Mouse (Mus musculus): ENCODE measurements around the gene Mboat2.

The Mboat2 gene

GRCm38 (mm10) chr12:24895352-24895751 is 64.7 kb downstream of the Mboat2 start:
- in situ Hi-C loops (cut with MboI; ENCODE audit: unreplicated experiment in 2 of 2): no loop called here

DNA sequence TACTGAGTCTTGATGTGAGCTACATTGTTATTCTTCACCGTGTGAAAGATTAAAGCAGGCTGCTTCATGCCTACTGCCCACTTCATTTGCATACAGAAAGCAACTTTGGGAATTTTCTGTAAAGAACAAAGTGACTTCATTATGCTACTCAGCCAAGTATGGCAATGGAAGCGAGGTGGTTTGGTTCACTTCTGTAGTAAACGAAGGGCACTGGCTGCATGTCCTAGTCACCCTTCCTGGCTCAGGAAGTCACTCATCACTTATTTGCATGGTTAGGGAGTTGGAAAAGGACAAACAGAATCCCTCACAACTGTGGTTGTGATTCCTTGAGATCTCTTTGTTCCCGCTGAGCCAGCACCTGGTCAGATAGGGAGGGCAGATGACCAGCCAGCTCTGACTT is 66.7 kb downstream of the Mboat2 start:
- in situ Hi-C loops (cut with MboI; ENCODE audit: unreplicated experiment in 2 of 2): no loop called here

GRCm38 (mm10) chr12:24898226-24898625 is 67.5 kb downstream of the Mboat2 start:
- in situ Hi-C loops (cut with MboI; ENCODE audit: unreplicated experiment in 2 of 2): no loop called here

DNA sequence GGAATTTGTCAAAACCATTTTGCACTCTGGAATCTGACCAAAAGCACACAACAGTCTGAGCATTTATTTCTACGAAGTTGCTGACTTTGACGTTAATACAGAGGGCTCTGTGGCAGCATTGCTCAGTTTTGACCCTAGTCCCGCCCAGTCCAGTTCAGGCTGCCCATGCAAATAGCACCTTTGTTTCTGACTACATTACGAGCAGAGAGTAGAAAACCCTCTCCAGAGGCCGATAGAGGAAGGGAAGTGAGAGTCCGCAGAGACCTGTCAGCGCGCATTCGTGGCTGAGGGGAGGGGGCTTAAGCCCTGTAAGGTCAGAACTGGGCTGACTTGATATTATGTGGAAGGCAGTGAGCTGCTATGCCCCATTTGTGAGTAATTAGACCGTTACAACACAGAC is 69.0 kb downstream of the Mboat2 start:
- in situ Hi-C loops (cut with MboI; ENCODE audit: unreplicated experiment in 2 of 2): no loop called here

GRCm38 (mm10) chr12:24902736-24903135 is 72.1 kb downstream of the Mboat2 start:
- in situ Hi-C loops (cut with MboI; ENCODE audit: unreplicated experiment in 2 of 2): no loop called here

DNA sequence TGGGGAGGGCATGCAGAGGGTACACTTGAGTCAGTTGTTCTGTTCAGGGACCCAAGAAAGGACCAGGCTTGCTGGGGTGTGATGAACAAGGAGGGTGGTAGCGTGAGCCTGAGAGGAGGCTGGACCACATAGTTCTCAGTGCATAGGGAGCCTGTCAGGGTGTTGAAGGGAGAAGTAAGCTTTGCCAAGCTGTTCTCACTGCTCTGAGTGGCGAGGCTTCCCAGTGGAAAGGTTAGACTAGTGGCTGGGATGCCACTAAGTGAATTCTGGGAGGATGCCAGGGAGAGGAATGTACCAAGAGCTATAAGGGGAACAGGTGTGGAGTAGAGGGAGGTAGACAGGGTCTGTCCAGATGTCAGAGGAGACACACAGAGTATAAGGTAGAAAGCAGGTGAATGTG is 77.2 kb downstream of the Mboat2 start:
- in situ Hi-C loops (cut with MboI; ENCODE audit: unreplicated experiment in 2 of 2): no loop called here

DNA sequence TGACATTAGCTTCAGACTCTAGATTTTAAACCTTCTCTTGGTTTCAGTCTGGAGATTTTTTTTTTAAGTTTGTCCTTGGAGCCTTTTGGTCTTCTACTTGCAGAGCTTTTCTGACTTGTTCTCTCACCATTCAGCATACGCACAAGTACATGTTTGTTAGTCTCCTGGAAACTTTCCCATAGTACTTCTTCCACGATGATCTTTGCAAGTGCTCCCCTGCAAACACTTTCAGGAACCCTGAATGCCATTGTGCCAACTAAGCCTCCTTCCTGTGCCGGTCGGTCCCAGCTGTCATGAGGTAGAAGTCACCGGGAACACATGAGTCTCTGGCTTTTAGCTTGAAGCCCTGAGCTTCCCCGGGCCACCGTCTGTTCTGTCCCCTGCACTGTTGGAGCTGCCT is 79.0 kb downstream of the Mboat2 start:
- in situ Hi-C loops (cut with MboI; ENCODE audit: unreplicated experiment in 2 of 2): no loop called here

- in situ Hi-C loops (cut with MboI; ENCODE audit: unreplicated experiment in 2 of 2): no loop called here
Measured at GRCm38 (mm10) chr12:24912174-24912573, 81.5 kb downstream of the Mboat2 start.

DNA sequence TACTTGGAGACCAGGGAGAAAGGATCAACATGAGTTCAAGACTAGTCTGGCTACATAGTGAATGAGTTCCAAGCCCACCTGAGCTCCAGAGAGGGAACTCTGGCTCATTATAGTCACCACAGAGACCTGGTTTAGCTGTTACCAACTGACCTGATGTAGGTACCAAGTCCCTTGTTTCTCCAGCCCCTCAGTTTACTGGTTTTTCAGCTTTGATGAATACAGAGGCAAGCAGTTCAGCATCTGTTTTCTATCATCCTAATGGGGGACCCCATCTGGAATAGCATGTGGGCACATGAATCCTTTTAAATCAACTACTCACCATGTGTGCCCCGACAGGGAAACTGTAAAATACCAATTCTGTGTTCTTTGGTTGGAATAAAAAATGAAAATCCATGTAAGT is 82.2 kb downstream of the Mboat2 start:
- in situ Hi-C loops (cut with MboI; ENCODE audit: unreplicated experiment in 2 of 2): no loop called here

- in situ Hi-C loops (cut with MboI; ENCODE audit: unreplicated experiment in 2 of 2): no loop called here
Measured at GRCm38 (mm10) chr12:24918575-24919262, 88.0 kb downstream of the Mboat2 start.

- in situ Hi-C loops (cut with MboI; ENCODE audit: unreplicated experiment in 2 of 2): no loop called here
Measured at GRCm38 (mm10) chr12:24920861-24921260, 90.2 kb downstream of the Mboat2 start.

- in situ Hi-C loops (cut with MboI; ENCODE audit: unreplicated experiment in 2 of 2): no loop called here
Measured at GRCm38 (mm10) chr12:24924003-24924402, 93.3 kb downstream of the Mboat2 start.

DNA sequence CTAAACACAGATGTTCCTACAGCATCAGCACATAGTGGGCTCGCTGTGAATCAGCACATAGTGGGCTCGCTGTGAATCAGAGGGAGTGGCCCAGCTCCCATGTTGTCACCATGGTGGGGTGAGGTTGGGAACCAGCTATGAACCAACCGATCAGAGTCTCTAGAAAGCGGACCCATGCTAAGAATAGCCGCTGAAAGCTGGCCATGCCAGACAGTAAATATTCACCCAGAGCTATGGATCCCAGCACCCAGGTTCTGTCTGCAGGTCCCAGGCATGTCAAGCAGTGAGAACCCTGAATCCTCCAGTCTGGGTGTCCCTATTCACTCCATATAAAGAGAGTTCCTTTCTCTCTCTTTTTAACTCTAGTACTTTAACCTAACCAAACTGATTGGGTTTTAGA is 94.6 kb downstream of the Mboat2 start:
- in situ Hi-C loops (cut with MboI; ENCODE audit: unreplicated experiment in 2 of 2): no loop called here

DNA sequence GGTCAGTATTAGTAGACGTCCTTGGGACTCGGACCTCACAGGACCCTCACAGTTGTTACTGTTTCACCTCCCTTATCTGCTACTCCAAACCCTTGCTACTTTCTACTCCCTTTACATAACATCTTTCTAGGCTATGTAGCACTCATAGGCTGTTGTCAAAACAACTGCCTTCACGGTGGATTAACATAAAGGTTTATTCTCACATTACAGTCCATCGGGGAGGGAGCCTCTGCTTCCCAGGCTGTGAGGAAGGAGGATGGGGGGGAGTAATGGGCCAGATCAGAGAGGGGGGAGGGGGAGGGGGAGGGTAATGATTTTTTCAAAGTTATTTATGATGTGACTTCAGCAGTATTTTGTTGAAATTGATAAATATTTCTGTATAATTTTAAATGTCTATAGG is 95.0 kb downstream of the Mboat2 start:
- in situ Hi-C loops (cut with MboI; ENCODE audit: unreplicated experiment in 2 of 2): no loop called here

DNA sequence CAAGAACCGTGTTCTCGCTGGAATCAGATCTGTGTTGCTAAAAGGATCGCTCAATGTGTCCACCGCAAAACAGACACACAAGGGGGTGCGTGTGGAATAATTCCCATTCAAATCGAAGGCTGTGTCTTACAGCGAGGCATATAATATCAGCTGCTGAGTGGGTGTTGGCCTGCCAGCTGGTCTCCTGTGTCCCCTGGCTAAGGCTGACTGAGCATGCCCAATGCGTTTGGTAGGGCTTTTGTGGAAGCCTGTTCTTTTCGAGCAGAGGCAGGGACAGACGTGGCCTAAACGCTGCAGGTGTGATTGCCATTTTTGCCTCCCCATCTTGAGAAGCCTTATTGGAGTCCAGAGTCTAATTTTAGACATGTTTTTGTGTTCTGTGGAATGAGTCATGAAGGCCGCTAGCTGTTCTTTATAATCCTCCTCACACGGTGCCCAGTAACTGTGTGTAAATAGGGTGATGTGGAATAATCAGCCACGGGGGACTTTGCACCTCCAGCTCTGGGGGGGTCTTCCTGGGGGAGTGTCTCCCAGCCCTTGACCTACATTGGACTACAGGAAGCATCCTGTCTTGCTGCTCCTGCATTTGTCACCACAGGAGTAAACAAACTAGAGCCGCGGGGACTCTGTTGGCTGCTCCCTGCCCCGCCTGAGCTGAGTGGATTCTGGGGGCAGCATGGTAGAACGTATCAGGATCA is 97.5 kb downstream of the Mboat2 start:
- in situ Hi-C loops (cut with MboI; ENCODE audit: unreplicated experiment in 2 of 2): no loop called here

- in situ Hi-C loops (cut with MboI; ENCODE audit: unreplicated experiment in 2 of 2): no loop called here
Measured at GRCm38 (mm10) chr12:24929043-24929442, 98.4 kb downstream of the Mboat2 start.

DNA sequence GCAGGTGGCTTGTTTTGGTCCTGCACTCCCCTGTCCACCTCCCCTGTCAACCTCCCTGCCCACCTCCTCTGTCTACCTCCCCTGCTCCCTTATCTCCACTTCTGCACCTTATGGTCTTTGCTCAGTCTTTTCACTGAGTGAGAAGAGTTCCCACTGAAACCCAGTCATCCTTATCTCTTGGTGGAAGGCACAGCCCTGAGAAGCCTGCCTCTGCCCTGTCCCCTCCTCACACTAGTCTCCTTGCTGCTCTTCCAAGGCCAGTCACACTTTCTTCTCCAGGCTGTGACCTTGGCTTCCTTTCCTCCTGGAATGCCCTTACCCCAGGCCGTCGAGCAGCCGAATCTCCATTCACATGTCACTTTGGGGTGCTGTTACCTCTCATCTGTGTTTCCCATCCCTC is 100.1 kb downstream of the Mboat2 start:
- in situ Hi-C loops (cut with MboI; ENCODE audit: unreplicated experiment in 2 of 2): no loop called here

DNA sequence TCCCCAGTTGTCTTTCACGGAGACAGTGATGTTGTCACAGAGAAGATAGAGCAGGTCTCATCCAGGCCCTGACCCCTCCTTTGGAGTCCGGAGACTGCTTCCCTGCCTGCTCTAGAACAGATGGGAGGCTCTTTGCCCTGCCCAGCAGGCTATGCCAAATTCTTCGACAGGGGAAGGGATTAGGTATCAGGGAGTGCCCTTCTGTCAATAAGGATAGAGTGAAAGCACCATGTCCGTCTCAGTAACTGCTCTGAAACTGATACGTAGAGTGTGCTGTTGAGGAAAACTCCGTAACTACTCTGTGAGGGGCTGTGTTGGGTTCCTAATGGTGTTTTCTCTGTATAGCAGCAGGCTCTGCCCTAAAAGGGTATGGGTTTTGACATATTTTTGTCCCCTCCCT is 101.4 kb downstream of the Mboat2 start:
- in situ Hi-C loops (cut with MboI; ENCODE audit: unreplicated experiment in 2 of 2): no loop called here

DNA sequence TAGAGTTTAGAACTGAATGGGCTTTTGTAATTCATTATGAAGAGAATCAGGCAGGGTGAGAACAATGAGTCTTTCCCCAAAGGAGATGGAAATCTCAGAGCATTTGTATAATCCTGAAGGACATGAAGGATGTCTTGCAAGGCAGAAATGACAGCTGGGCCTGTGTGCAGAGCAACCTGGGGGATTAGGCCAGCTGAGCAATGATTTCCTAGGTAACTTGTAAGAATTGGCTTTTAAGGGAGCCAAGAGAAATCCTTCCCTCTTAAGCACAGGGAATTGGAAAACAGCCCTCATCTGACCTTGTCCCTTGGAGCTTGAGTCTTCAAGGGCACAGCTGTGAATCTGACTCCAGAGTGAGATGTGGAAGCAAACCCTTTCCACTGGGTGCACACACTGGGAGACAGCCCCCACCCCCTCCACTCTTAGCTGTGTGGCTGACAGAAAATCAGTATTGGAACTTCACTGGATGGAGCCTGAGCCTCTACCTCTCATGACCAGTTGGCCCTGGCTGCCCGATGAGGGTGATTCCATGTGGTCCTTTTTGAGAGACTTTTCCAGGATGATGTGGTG is 102.6 kb downstream of the Mboat2 start:
- in situ Hi-C loops (cut with MboI; ENCODE audit: unreplicated experiment in 2 of 2): no loop called here

- in situ Hi-C loops (cut with MboI; ENCODE audit: unreplicated experiment in 2 of 2): no loop called here
Measured at GRCm38 (mm10) chr12:24933996-24934395, 103.3 kb downstream of the Mboat2 start.

DNA sequence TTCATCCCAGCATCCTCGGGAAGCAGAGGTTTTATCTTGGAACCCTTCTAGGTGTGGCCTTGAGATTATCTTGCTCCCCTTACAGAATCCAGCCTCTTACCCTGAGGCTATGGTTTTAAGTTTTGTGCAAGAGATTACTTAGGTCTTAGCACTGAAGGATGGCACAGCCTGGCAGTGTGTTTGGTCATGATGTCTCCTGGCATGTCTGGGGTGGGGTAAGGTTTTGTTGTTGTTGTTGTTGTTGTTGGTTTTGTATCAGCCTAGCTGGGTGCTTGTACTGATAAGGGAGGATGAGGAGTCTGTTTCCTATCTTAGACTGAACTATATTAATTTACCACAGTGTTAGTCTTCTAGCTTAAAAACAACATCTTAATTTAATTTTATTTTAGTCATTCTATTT is 105.6 kb downstream of the Mboat2 start:
- in situ Hi-C loops (cut with MboI; ENCODE audit: unreplicated experiment in 2 of 2): no loop called here

DNA sequence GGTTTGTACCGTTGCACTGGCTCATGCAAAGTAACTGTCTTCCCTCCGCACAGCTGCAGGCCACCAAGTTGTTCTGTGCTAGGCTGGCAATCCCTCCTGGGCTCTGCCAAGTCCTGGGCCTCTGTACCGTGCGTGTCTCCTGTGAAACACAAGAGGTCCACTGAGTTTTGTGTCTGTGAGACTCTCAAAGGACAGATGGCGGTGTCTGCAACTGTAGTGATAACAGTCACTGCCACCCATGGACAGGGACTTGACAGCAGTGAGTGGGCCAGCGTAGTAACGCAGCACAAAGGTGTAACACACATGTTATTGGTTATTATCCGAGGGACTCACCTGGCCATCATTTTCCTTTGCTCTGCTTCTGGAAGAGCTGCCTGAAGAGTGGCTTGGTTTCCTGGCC is 108.7 kb downstream of the Mboat2 start:
- in situ Hi-C loops (cut with MboI; ENCODE audit: unreplicated experiment in 2 of 2): no loop called here
